Mouse (Mus musculus) layer of hippocampus, adult 2 months (tissue): Measurements from ENCODE around the gene Tubb1. TPM values are rescaled to one million over a fixed set of nuclear protein-coding genes. Genes with fewer than 3 reads are reported as not detected.

Experiments
- DNase-seq, 2 experiments: peaks; one replicate each; pipeline ENCODE4 v3.0.0; 2022; ENCODE audit warnings: low spot score in 2 of 2
- H3K27ac ChIP-seq: fragments of 200-600 bp; 2 replicates; pipeline ENCODE4 v1.8.1; 2022
- H3K4me3 ChIP-seq: fragments of 200-600 bp; 2 replicates; pipeline ENCODE4 v1.8.1; 2022; ENCODE audit warnings: mild to moderate bottlenecking
- CTCF ChIP-seq: fragments of 200-600 bp; conservative IDR thresholded peaks from 2 replicates; pipeline ENCODE4 v1.8.1; 2022; ENCODE audit warnings: antibody characterized with exemption, mild to moderate bottlenecking, moderate library complexity
- total RNA-seq, 2 experiments: library from RNA; stranded (reverse); gene quantifications; 2 replicates each; pipeline ENCODE4 v1.2.3; 2021

The Tubb1 gene
- total RNA-seq, 2 experiments from 2014 or later: not detected

DNA sequence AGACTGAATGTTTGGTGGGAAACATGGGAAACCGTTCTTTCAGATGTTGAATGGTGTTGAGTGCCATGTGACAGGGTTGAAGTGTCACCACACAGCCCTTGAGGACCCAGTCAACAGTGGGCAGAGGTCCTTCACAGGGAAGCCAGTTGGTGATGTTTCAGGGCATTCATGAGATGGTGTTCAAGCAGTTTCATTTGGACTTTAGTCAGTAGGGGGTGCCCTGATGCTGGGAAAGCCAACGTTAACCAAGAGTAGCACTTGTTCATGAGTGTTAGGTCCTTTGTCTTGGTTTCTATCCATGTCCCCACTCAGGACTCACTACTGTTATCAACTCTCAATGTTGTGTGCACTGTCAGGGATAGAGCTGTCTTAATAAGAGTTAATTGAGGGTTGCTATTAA, 42.4 kb downstream of the Tubb1 start:
- Histone ChIP-seq H3K4me3 (no peak overlapping the region), H3K27ac (no peak overlapping the region)
- TF ChIP-seq CTCF: peak; percentile 82
- peak; percentile 37 to 58 for DNase-seq

DNA sequence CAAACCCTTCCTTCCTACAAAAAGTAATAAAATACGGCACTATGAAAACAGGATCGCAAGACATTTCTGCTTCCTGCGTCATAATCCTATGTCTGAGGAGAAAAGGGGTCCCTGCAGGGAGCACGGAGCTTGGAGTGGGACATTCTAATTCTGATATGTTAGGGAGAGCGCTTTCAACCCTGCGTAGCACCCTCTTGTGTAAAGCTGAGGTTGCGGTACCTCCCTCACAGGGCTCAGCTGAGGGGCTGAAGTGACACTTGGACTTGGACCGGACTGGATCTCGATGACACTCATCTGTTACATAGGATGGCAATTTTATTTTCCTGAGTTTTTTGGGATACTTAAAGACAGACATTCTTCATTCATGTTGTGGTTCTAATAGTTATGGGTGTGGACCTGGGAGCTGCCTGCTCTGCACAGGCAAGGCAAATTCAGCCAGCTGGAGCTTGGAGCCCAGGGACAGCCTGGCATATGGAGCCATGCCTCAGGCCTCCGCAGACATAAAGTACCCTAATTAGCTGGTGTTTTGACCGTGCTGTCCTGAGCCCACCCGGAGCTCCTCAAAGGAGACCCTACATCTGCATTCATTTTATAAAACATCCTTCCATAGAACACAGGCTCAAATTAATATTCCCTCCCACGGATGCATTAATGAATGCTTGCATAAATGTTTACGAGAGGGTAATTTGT, 50.5 kb downstream of the Tubb1 start:
- no peak overlapping the region for H3K4me3 ChIP-seq
- no peak for DNase-seq
- no peak for TF ChIP-seq CTCF
- no peak overlapping the region for H3K27ac ChIP-seq

DNA sequence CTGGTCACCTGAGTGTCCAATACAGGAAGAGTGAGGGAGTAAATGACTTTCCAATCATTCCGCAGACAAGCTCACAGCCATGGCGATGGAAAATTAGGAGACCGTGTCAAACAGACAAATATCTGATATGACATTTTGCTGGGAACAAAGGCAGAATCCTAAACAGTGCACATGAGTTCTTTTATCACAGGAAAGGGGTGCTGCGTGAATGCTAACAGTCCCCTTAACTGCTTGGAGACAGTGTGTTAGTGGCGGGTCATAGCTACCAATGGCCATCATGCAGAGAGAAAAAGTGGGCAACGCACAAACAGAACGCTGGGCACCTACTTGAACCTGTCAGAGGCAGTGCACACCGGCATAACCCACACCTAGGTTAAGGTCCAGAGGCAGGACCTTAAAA, 51.0 kb downstream of the Tubb1 start:
- TF ChIP-seq CTCF: no peak
- no peak for DNase-seq
- no peak overlapping the region for H3K4me3 ChIP-seq
- H3K27ac ChIP-seq: no peak overlapping the region

DNA sequence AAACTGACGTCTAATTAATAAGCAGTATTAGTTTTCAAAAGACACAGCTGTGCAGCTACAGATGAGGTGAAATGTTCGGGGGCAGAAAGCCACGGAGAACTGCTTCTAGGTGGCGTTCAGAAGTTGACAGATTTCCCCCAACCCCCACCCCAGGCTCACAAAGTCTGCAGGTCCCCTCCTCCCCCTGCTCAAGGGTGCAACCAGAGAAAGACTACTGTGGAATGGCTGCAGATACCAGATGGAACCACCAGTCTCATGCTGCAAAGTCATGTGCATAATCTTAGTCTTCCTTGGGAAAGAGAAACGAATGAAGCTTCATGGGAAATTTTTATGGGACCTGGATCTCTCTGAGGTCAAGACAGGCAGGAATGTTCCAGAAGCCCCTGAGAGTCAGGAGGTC, 51.8 kb downstream of the Tubb1 start:
- TF ChIP-seq CTCF: no peak; the same call in 1 of the 2 replicates
- DNase-seq: no peak
- no peak overlapping the region for H3K27ac ChIP-seq
- H3K4me3 ChIP-seq: no peak overlapping the region

DNA sequence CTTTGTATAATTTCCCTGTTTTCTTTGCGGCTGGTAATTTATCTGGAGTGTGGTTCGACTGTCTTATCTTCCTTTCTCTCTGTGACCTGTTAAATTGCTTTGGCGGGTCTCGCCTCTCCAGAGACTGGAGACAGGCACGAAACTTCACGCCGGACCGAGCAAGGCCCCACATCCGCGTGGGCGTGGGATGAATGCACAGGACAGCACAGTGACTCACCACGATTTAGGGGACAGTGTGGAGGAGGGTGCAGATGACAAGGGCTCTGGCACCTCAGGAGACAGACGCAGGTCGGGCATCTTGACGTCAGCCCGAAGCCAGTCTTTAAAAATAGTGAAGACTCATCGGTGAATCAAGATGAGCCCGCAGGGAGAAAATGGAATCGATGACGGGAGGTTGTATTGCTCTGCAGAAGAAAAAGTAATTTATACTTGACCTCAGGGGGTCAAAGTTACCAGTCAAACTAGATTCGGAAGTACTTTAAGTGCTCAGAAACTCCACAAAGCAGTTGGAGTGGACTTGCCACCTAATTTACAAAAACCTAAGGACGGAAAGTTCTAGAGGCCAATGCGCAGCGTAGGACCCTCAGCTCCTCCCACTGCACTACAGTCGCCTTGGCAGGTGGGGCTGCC, 52.5 kb downstream of the Tubb1 start:
- Histone ChIP-seq H3K4me3 (no peak overlapping the region), H3K27ac (no peak overlapping the region)
- DNase-seq: no peak
- TF ChIP-seq CTCF: no peak

Other genes with a start within 250 kb of the Tubb1 start
- gene Gnas, start 166.4 kb upstream of the Tubb1 start, total RNA-seq: 1,000 to 10,000 TPM; 1,674 to 1,781 TPM
- gene Gm20721, start 104.0 kb upstream of the Tubb1 start, total RNA-seq: 1 to 10 TPM; 2.0 to 3.5 TPM
- gene Nelfcd, start 34.9 kb upstream of the Tubb1 start, total RNA-seq: 10 to 100 TPM; 45.2 to 55.6 TPM
- 10 to 100 TPM; 28.1 to 32.5 TPM for gene Ctsz, start 11.7 kb upstream of the Tubb1 start, total RNA-seq
- gene Atp5e, start 13.4 kb downstream of the Tubb1 start, total RNA-seq: 100 to 1,000 TPM; 271 to 305 TPM
- 10 to 100 TPM; 39.9 to 43.5 TPM for gene Prelid3b, start 22.4 kb downstream of the Tubb1 start, total RNA-seq
- 10 to 100 TPM; 23.0 to 23.1 TPM for gene Zfp831, start 192.8 kb downstream of the Tubb1 start, total RNA-seq